Mouse (Mus musculus): ENCODE results near the gene Ppfia1. TPM values are rescaled to one million over a fixed set of nuclear protein-coding genes. Genes with fewer than 3 reads are reported as not detected.

Ppfia1 gene
- polyA plus RNA-seq, 1 experiment from 2014 or later: 39.6 TPM

DNA sequence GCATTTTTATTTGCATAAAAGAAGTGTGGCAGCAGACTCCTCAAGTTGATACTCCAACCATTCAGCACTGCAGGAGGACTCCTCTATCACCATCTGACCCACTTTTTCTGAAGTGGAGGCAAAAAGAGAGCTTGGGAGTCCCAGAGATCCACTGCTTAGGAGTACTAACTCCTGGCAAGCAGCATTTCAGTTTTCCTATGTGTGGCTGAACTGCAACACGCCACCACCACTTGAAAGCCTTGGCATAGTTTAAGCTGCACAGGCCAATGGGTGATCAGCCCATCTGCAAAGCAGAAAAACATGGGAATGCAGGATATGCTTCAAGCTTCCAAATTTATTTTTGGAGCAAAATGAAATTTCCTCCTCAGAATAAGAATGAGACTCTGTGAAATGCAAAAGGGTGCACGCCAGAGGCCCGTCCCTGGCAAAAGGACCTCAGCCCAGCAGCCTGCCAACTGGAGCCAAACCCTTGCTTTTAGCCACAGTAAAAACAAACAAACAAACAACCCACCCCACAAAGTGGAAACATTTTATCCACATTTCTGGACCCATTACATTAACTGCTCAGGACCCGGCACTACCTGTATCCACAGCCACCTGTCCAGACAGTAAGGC is 15.4 kb downstream of the Ppfia1 start:
- WGBS: 96% methylated on average over 4 of the region's 4 CpGs
- Histone ChIP-seq H3K36me3 (peaks cover 12% of the 10 kb centered on the region), H3K4me3 (no peak overlapping the region), H3K9me3 (replicated peaks) (no peaks in the 10 kb centered on the region), H3K27ac (replicated peaks) (no peak overlapping the region), H3K4me1 (peaks cover 13% of the 10 kb centered on the region), H3K27me3 (ENCODE audit: low read depth, poor library complexity, severe bottlenecking) (no peaks in the 10 kb centered on the region)
- DNase-seq (ENCODE audit: low spot score): no peak

DNA sequence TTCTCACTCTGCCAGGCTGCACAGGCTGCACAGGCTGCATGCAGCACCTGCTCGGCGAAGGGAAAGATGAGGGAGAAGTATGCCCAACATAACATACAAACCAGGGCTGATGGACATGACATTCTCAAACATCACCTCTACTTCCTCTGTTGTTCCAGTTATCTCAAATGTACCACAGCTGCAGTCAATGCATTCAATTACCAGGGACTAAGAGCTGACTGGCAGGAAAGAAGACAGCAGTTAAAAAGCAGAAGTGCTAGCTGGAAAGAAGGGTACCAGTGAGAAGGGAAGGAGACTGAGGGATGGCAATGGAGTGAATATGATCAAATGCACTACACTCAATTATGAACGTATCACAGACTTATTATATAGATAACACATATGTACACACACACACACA is 17.2 kb downstream of the Ppfia1 start:
- Histone ChIP-seq H3K4me3 (no peak overlapping the region), H3K27ac (replicated peaks) (no peak overlapping the region), H3K4me1 (peaks cover 22% of the 10 kb centered on the region), H3K27me3 (ENCODE audit: low read depth, poor library complexity, severe bottlenecking) (no peaks in the 10 kb centered on the region), H3K36me3 (peaks cover 12% of the 10 kb centered on the region), H3K9me3 (replicated peaks) (no peaks in the 10 kb centered on the region)
- 94% methylated on average over 3 of the region's 3 CpGs for WGBS
- DNase-seq (ENCODE audit: low spot score): no peak

DNA sequence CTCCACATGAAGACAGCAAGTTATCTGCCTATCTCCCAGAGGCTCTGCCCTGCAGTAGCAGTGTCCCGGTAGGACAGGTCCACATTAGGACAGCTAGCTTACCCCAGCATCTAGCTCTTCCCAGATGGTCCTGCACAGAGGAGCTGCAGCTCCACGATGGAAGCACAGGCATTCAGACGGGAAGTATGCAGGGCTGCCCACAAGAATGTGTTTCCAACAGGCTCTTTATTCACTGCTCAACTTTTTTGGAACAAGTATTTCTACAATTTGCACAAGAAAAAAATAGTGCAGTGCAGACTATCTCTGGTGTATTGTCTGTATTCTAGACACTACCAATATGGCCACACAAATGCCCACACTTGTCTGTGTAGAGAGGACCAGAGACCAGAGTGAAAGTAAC is 18.8 kb downstream of the Ppfia1 start:
- Histone ChIP-seq H3K4me3 (no peak overlapping the region), H3K9me3 (replicated peaks) (no peaks in the 10 kb centered on the region), H3K27ac (replicated peaks) (no peak overlapping the region), H3K27me3 (ENCODE audit: low read depth, poor library complexity, severe bottlenecking) (no peaks in the 10 kb centered on the region), H3K4me1 (peaks cover 22% of the 10 kb centered on the region), H3K36me3 (peaks cover 7% of the 10 kb centered on the region)
- WGBS: 81% methylated on average over 3 of the region's 3 CpGs
- DNase-seq (ENCODE audit: low spot score): no peak

DNA sequence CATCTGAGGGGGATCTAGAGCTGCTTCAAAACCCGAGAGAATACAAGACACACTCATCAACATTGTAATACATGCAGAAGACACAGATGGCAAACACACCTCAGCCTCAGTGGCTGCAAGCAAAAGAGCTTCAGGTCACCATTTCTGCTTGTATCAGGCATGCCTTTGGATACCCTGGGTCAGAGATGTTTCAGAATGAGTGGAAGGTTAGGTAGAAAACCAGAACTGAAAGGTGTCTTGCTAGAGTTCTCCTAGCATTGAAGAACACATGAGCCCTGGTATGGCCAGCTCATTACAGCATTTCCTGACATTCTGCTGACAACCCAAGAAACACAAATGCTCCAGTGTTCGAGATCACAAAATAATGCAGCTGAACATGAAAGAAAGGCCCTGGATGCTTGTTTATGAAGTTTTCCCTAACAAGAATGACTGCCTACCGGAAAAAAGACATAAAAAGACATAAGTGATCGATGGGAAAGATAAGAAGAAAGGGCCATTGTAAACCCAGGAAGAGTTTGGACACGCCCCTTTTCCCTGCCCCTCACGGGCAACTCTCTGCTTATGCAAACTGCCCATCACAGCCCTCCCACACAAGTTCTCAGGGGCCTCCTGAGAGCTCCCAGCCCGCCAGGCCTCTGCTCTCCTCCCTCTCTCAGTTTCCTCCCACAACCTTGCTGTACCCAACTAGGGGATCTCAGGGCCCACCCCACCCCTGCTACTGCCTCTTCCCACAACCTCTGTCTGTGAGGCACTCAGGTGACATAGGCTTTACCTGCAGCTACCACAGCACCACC is 21.7 kb downstream of the Ppfia1 start:
- Histone ChIP-seq H3K9me3 (replicated peaks) (no peaks in the 10 kb centered on the region), H3K4me3 (no peak overlapping the region), H3K4me1 (peaks cover 9% of the 10 kb centered on the region), H3K36me3 (peaks cover 3% of the 10 kb centered on the region; the same call in 1 of the 2 replicates), H3K27ac (replicated peaks) (no peak overlapping the region), H3K27me3 (ENCODE audit: low read depth, poor library complexity, severe bottlenecking) (no peaks in the 10 kb centered on the region)
- 62% methylated on average over 7 of the region's 7 CpGs for WGBS
- DNase-seq (ENCODE audit: low spot score): no peak

DNA sequence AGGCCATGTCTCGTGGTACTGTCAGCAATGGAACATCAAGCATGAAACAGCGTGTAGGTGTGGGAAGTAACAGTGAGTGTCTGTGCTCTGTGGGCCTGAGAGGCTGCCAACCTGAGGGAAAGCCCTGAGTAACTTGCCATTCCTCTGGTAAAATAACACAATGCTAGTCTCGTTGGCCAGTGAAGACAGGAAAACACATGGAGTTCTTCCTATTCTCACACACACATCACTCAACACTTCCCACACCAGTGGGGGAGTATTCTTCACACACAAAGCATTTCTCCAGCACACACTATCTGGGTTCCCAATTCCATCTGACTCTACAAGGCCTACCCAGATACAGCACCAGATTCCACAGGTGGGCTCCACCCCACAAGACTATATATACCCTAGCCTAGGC is 23.7 kb downstream of the Ppfia1 start:
- no peak overlapping the region for H3K4me3 ChIP-seq
- H3K4me1 ChIP-seq: peaks cover 12% of the 10 kb centered on the region
- H3K36me3 ChIP-seq: no peaks in the 10 kb centered on the region
- no peaks in the 10 kb centered on the region for H3K27me3 ChIP-seq (ENCODE audit: low read depth, poor library complexity, severe bottlenecking)
- DNase-seq (ENCODE audit: low spot score): no peak
- H3K27ac ChIP-seq (replicated peaks): no peak overlapping the region
- no peaks in the 10 kb centered on the region for H3K9me3 ChIP-seq (replicated peaks)
- 80% methylated on average over 3 of the region's 3 CpGs for WGBS

DNA sequence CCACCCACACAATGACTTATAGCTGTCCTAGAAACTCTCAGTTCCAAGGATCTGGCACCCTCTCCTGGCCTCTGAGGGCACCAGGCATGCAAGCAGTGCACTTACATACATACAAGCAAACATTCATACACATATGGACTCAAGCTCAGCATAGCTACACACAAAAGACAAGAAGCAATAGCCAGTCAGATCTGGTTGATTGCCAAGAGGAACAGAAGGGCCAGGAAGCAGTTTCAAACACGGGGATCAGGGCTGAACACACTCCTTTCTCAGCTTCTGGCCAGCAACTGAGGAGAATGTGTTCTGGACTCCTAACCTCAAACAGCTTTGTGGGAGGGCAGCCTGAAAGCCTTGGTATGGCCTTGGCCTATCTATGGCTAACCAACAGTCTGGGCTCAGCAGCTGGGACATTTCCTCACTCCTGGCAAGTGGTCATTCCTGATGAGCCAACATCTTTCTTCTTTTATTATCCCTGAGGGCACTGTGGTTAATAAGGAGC is 25.8 kb downstream of the Ppfia1 start:
- Histone ChIP-seq H3K4me1 (peaks cover 15% of the 10 kb centered on the region), H3K4me3 (no peak overlapping the region), H3K27me3 (ENCODE audit: low read depth, poor library complexity, severe bottlenecking) (no peaks in the 10 kb centered on the region), H3K9me3 (replicated peaks) (no peaks in the 10 kb centered on the region), H3K36me3 (no peaks in the 10 kb centered on the region), H3K27ac (replicated peaks) (no peak overlapping the region)
- 86% methylated on average over 1 of the region's 1 CpGs for WGBS
- DNase-seq (ENCODE audit: low spot score): no peak

DNA sequence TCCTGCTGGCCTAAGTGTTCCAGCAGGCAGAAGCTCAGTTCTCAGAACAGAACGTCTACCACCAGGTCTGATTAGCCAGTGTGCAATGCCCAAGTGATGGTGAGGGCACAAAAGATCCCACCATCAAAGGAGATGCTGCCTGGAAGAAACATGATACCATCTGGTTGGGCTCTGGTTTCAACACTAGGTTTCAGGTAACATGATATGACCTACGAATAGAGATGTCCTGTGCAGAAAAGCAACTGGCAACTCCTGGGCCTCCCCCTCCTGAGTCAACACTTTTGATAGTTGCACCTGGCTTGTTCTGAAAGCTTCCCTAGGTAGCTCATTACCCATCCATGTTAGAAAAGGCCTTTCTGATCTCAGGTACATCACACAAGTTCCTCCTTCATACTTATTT is 26.9 kb downstream of the Ppfia1 start:
- Histone ChIP-seq H3K27ac (replicated peaks) (no peak overlapping the region), H3K4me1 (peaks cover 9% of the 10 kb centered on the region), H3K27me3 (ENCODE audit: low read depth, poor library complexity, severe bottlenecking) (no peaks in the 10 kb centered on the region), H3K9me3 (replicated peaks) (no peaks in the 10 kb centered on the region), H3K36me3 (no peaks in the 10 kb centered on the region), H3K4me3 (no peak overlapping the region)
- DNase-seq (ENCODE audit: low spot score): no peak
- WGBS: 69% methylated on average over 2 of the region's 2 CpGs

DNA sequence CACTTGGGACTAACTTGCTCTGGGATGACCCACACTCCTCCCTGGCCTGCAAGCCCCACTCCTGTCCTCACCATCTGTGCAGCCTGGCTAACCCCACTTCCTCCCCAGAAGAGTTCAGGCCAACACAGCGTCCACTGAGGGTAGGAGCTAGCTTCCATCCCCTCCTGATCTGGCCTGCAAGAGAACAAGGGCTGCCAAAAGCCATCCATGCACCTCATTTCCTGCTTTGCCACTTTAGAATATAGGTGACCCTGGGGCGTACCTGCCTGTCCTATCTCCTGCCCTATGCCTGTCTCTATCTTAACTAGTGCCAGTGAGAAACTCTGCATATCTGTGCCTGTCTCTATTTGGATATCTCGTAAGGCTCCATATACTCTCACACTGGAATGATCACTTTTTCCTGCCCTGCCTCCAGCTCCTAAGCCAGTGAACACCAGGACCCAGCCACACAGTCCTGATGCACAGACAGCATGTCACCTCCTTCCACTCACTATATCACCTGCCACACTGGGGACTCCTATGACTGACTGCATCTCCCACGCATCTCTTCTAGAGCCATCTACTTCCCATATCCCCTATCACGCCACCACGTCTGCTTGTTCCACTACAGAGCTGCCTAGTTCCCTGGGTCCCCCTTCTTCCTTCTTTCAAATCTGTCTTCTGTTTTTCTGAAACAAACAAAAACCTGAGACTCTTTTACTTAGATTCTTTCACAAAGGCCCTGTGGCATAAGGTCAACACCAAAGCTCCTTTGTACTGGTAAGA is 28.9 kb downstream of the Ppfia1 start:
- Histone ChIP-seq H3K27me3 (ENCODE audit: low read depth, poor library complexity, severe bottlenecking) (no peaks in the 10 kb centered on the region), H3K4me3 (no peak overlapping the region), H3K9me3 (replicated peaks) (no peaks in the 10 kb centered on the region), H3K27ac (replicated peaks) (no peak overlapping the region; the same call in 1 of the 2 replicates), H3K4me1 (peaks cover 9% of the 10 kb centered on the region), H3K36me3 (peaks cover 18% of the 10 kb centered on the region)
- DNase-seq (ENCODE audit: low spot score): no peak
- 85% methylated on average over 6 of the region's 6 CpGs for WGBS

DNA sequence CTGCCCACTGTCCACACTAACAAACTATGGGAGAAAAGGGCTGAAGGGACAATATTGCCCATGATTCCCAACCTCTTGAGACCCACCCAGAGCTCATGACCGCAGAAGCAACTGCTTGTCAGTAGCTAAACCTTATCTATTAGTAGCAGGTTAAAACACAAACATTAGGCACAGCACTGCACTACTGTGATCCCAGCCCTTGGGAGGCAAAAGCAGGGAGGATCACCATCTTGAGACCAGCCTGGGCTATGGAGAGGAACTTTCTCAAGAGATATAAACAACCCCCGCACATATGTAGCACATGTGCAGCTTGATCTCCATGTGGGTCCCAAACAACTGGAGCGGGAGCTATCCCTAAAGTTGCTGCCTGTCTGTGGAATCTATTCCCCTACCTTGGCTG is 30.1 kb downstream of the Ppfia1 start:
- no peak for DNase-seq (ENCODE audit: low spot score)
- H3K27me3 ChIP-seq (ENCODE audit: low read depth, poor library complexity, severe bottlenecking): no peaks in the 10 kb centered on the region
- no peak overlapping the region for H3K27ac ChIP-seq (replicated peaks)
- H3K36me3 ChIP-seq: peaks cover 29% of the 10 kb centered on the region
- 93% methylated on average over 3 of the region's 3 CpGs for whole genome bisulfite sequencing
- no peaks in the 10 kb centered on the region for H3K9me3 ChIP-seq (replicated peaks)
- H3K4me3 ChIP-seq: no peak overlapping the region
- H3K4me1 ChIP-seq: peaks cover 9% of the 10 kb centered on the region

DNA sequence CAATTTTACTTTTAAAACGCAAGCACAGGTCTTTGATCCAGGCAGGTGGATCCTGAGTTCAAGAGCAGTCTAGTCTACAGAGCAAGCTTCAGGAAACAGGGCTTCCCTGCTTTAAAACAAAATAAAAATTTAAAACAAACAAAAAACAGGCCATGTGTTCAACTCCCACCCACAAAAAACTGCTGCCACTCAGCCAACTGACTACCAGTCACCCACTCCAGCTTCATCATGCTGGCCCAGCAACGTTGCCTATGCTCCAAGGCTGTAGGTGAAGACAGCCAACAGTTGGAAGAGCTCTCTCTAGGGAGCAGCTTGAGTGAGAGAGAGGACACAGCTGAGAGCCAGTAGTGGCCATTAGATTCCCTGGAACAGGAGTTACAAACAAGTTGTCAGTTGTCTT is 31.6 kb downstream of the Ppfia1 start:
- WGBS: 86% methylated on average over 2 of the region's 2 CpGs
- no peak overlapping the region for H3K27ac ChIP-seq (replicated peaks)
- peaks cover 9% of the 10 kb centered on the region for H3K4me1 ChIP-seq
- no peaks in the 10 kb centered on the region for H3K9me3 ChIP-seq (replicated peaks)
- H3K4me3 ChIP-seq: no peak overlapping the region
- DNase-seq (ENCODE audit: low spot score): no peak
- peaks cover 42% of the 10 kb centered on the region for H3K36me3 ChIP-seq
- H3K27me3 ChIP-seq (ENCODE audit: low read depth, poor library complexity, severe bottlenecking): no peaks in the 10 kb centered on the region

DNA sequence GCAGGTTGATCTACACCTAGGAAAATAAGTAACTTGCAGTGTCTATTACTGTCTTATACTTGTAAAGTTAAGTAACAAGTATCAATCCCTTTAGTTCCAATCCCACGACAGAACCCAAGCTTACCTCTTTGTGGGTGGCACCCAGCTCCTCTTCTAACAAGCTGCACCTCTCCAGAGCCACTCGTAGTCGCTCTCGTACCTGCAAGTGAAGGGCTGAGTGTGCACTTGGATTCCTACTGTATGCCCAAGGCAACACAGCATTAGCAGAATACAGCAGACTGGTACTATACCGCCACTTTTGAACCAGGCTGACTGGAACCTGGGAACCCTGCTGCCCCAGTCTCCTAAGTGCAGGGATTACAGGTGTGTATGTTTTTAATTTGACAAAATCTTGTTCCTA is 33.7 kb downstream of the Ppfia1 start:
- H3K27ac ChIP-seq (replicated peaks): no peak overlapping the region
- no peak overlapping the region for H3K4me3 ChIP-seq
- peaks cover 61% of the 10 kb centered on the region for H3K36me3 ChIP-seq
- H3K4me1 ChIP-seq: peaks cover 6% of the 10 kb centered on the region
- DNase-seq (ENCODE audit: low spot score): no peak
- WGBS: 95% methylated on average over 5 of the region's 5 CpGs
- H3K9me3 ChIP-seq (replicated peaks): no peaks in the 10 kb centered on the region
- H3K27me3 ChIP-seq (ENCODE audit: low read depth, poor library complexity, severe bottlenecking): no peaks in the 10 kb centered on the region

DNA sequence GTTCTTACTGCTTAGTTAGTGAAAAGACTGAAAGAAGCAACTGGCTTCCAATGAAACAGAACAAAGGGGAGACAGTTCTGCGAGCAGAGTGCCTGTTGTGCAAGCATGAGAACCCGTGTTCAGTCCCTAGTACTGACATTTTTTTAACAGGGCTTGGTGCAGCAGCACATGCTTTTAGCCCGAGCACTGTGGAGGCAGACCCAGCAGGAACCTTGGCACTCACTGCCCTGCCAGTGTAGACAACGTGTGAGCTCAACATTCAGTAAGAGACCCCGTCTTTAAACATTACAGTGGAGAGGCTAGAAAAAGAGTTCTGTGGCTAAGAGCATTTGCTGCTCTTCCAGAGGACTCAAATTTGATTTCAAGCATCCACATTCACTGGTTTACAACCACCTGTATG is 36.8 kb downstream of the Ppfia1 start:
- no peak for DNase-seq (ENCODE audit: low spot score)
- Histone ChIP-seq H3K36me3 (peaks cover 93% of the 10 kb centered on the region), H3K27ac (replicated peaks) (no peak overlapping the region), H3K4me1 (no peaks in the 10 kb centered on the region), H3K9me3 (replicated peaks) (no peaks in the 10 kb centered on the region), H3K27me3 (ENCODE audit: low read depth, poor library complexity, severe bottlenecking) (no peaks in the 10 kb centered on the region), H3K4me3 (no peak overlapping the region)
- WGBS: 89% methylated on average over 5 of the region's 5 CpGs

DNA sequence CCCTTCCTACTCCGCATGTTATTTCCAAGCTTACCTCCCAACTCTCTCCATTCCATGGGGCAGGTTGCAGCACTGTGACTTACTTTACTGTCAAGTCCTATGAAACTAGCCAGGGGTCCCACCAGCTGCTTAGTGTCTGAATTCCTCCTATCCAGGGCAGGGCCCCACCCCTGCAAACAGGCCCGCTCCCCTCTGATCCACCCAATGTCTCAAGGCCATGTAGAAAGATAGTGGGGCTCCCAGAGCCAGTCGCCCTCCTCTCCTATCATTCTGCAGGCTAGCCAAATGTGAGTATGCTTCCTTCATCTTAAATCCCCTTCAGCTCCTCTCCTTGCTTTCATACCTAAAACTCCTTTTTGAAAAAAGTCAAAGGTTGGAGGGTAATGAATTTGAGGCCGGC is 44.4 kb downstream of the Ppfia1 start:
- WGBS: 95% methylated on average over 4 of the region's 4 CpGs
- peaks cover 98% of the 10 kb centered on the region for H3K36me3 ChIP-seq
- no peak overlapping the region for H3K27ac ChIP-seq (replicated peaks)
- H3K4me1 ChIP-seq: no peaks in the 10 kb centered on the region
- H3K9me3 ChIP-seq (replicated peaks): no peaks in the 10 kb centered on the region
- DNase-seq (ENCODE audit: low spot score): no peak
- H3K27me3 ChIP-seq (ENCODE audit: low read depth, poor library complexity, severe bottlenecking): no peaks in the 10 kb centered on the region
- H3K4me3 ChIP-seq: no peak overlapping the region

All from midbrain, embryonic 10.5 days (tissue).